Mouse (Mus musculus) kidney, postnatal 10 days (tissue): ENCODE data around the gene Cst11.
"Not testable (repeated sequence)": the region's sequence is repeated elsewhere in the genome, so short reads cannot be mapped to it uniquely, and the experiment has no call there.

ENCODE experiments used
- DNase-seq: peaks from one replicate; pipeline ENCODE4 v3.0.0; 2021; ENCODE audit warnings: mixed read lengths

Gene Cst11

DNA sequence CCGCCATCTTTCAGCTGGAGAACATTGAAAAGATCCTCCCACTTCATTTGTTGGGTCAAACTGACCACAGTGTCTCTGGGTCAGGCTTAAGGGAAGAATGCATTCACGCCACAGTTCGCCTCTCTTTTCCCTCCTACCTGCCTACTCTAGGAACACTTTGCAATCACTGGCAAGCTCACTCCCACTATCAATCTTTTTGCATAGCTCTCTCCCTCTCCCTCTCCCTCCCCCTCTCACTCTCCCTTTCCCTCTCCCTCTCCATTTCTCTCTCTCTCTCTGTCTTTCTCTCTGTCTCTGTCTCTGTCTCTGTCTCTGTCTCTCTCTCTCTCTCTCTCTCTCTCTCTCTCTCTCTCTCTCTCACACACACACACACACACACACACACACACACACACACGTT is at the start of gene Cst11:
Cst11 (minus strand) TSS at position 101 of the 400 bp plus-strand sequence.
- not testable (repeated sequence) for DNase-seq

DNA sequence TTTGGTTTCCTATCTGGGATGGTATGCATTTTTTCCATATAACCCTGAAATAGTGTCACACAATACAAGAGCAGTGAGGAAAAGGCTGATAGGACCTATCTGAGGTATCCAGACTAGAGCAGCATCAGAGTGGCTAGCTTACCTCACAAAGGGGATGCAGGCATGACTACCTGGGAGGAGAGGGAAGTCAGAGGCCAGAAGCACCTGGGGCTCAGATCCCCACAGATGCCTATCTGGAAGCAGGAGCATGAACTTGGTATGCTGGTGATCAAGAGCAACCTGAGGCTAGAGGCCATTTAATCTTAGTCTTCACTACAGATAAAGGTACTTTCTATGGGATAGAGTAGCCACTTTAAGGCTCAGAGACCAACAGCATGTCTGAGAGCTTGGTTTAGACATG is 48.6 kb upstream of the Cst11 start, which contains the start of gene Cst13:
Cst13 (plus strand) TSS at position 173 of the 400 bp plus-strand sequence.
- no peak for DNase-seq

DNA sequence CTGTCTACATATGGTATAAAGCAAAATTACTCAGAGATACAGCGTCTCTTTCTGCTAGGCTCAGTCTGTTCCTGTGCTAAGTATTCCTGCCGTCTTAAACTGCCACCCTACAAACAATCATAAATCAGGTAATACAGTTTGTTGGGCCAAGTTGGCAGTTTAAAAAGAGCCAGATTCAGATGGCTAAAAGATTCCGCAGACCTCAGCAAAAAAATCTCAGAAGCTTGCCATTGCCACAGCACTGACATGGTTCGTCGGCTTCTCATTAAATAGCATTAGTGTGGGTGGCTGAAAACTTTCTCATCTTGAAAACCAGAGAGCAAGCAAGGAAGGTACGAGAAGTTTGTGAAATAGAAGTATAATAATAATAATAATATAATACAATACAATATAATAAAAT is 35.4 kb upstream of the Cst11 start:
- no peak for DNase-seq

DNA sequence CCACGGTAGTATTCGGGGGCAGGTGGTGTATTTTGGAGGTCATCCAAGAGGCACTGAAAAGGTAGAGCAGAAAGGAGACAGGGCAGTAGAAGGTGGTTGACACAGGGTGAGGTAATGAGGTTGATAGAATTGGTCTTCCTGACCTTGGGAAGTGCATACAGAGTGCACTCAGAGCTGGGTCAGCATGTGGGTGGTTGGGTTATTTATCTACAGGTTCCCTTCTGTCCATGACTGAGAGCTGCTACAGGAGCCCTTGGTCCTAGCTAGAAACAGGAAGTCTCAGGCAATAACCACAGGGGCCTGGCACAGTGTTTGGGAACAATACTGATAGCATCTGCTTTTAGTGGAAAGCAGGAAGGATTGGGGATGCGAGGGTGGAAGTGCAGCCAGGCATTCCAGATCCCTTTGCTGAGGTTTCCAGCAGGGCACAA is 30.2 kb upstream of the Cst11 start:
- peak; percentile 6 for DNase-seq

DNA sequence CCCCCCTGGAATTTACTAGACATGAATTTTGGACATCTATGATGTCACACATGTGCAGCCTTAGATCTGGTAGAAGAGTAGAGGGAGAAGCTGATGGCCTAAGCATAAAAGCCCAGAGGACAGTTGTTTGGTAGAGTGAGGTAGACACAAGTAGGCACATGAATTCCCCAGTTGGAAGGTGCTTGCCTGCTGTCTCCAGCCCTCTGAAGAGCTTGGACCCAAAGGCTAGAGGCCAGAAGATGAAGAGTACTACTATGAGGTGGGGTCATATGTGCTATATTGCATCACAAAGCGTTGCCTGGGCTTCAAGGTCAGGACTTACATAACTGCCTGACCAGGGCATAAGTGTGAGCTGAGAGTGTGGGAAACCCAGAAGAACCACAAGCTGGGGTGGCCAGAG is 27.2 kb upstream of the Cst11 start, which contains the start of gene Cst8:
Cst8 (plus strand) TSS at position 301 of the 400 bp plus-strand sequence.
- DNase-seq: no peak

DNA sequence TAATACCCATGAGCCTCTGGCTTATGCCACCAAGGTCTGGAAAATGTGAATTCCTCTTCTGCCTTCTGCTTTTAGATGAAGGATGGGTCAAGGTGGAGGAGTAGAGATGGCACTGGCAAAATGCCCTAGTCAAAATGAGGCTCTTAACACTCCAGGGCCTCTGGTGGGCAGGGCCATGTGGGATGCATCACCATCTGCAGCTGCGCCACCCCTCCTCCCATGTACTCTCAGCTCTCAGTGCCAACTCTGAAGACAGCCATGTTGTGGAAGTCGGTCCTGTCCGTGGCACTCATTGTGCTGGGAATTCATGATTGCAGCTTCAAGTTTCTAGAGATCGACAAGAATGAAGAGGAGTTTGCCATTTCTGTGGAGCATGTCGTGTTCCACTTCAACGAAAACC is 17.8 kb upstream of the Cst11 start, which contains the start of gene Cst12:
Cst12 (plus strand) TSS at position 220 of the 400 bp plus-strand sequence.
- DNase-seq: no peak

DNA sequence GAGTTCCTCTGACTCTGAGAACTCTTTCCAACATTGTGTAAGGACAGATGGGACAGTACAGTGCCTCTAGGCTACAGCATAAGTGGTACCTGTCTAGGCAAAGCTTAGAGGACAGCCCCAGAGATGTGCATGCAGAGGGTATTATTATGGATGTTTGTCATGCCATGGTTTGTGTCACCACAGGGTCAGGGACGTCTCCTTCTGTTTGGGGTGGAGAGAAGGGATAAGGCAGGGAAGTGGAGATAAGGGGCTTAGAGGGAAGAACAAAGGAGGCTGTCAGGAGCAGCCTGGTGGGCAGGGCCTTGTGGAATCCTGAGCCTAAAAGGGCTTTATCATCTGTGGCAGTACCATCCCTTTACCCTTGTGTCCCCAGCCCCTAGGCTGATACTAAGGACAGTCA is 10.4 kb upstream of the Cst11 start, which contains the start of gene 8030411F24Rik:
8030411F24Rik (plus strand) TSS at position 301 of the 400 bp plus-strand sequence.
- DNase-seq: no peak

DNA sequence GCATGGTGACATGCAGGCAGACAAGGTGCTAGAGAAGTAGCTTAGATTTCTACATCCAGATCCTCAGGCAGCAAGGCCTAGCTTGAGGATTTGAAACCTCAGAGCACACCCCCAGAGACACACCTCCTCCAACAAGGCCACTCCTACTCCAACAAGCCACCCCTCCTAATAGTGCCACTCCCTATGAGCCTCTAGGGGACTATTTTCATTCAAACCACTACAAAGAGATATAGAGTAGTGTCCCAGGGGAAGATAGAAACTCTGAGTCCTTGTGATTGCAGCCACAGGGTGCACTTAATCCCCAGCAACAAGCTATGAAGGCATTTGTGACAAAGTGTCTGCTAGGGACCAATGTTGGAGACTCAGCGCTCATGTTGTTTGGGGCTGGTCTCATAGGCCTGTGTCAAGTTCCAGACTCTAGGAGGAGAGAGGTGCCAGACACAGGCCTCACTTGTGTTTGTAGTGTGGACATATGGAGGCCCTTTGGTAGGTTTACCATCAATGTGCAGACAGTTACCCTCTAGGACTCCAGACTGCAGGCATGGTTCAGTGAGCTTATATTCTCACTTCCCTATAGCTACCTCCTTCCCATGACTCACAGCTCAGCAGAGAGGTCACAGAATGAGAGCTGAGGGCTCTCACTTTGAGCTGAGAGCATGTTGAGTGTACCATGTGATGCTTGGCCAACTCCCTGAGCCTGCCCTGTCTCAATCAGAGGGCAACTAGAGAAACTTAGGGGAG is 7.5 kb downstream of the Cst11 start:
- DNase-seq: no peak

DNA sequence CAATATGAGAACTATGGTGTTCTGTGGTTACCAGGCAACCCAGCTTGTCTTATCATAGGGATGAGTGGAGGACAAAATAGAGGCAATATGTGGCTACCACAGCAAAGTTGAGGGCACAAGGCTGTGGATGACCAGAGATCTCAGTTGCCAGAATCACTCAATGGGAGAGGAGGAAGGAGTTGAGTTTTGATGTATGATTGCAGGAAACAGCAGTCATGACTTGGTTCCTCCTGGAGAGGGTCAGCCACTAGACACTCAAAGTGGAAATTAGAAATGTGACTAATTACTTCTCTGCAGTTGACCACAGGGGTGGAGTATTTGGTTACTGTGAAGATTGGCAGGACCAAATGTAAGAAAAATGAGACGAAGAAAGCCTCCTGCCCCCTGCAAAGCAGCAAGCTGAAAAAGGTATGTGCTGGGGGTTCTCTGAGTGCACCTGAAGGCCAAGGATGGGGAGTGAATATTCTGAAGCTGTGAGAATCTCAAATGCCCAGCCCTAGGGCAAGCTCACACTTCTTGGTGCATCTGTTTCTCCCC is 16.9 kb downstream of the Cst11 start:
- DNase-seq: no peak

DNA sequence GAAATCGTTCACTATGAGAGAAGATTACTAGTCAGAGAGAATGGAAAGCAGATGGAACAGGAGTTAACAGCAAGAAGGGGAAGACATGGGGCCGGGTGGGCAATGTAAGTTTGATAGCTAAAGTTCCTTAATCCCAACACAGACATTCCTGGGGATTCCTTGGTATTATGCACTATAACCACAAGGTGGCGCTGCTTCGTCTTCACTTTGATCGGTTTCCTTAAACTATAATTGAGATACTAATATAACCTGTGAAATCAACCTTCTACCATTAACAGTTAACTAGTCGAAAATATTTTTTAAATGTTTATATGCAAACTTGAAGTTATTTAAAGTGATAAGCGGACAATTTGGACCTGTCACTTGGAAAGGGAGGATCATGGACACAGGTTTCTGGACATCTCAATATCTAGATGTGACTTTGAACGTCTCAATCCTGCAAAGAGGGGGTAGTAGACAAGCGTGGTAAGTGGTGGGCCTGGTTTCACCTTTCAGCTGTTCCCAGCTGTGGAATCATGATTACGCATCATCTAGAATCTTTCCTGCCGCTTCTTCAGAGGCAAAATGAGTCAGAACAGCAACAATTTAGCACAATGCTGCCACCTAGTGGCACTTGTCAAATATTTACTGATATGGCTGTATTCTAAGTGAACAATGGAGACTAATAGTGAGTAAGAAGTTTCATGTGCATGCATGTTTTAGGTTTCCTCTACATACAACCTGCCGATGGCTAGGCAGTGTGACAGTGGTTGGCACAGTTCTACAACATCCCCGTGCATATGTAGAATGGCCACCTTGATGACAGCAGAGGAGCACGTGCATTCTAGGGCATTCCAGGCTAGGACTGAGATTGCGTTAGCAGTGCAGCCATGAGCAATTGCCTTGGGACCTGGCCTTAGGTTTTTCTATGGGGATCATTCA is 19.1 kb downstream of the Cst11 start:
- peak; percentile 82 for DNase-seq

DNA sequence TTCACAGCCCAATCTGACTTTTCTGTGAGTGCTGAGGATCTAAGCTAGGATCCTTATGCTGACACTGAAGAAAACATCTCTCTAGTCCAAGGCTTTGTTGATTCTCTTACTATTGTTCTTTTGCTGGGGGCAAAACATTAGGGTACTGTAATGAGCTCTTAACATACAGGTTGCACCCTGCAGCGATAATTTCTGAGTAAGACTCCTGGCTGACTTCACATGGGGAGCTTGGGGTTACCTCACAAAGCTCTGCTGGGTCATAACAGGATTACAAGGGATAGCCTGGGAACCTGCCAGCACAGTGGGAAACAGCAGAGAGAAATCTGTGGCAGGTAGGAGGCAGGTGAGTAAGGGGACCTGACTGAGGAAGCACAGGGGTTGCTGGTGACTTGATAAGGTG is 21.2 kb downstream of the Cst11 start, which contains the start of gene Cstl1:
Cstl1 (plus strand) TSS at position 301 of the 400 bp plus-strand sequence.
- DNase-seq: no peak

DNA sequence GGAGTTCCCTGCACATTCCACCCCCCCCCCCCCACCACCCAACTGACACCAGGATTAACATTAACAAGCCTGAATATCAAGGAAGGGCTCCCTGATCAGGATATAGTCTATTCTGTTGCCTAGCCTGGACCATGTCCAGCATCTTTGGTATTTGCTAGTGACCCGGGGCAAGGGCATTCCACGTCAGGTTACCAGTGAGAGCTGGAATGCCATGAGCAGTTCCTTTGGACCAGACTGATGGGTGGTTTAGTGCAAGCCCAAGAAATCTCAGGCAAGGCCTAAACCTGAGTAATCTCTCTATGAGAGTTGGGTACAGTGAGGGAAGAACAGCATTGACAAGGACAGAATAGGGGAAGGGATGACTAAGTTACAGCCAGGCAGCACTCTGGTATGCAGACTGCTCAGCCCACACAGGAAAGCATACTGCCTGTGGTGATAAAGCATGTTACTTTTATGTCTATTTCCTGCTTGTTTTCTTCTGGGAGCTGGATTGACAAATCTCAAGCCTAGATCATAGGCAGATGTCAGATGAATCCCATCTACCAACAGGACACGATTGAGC is 27.4 kb downstream of the Cst11 start:
- no peak for DNase-seq

DNA sequence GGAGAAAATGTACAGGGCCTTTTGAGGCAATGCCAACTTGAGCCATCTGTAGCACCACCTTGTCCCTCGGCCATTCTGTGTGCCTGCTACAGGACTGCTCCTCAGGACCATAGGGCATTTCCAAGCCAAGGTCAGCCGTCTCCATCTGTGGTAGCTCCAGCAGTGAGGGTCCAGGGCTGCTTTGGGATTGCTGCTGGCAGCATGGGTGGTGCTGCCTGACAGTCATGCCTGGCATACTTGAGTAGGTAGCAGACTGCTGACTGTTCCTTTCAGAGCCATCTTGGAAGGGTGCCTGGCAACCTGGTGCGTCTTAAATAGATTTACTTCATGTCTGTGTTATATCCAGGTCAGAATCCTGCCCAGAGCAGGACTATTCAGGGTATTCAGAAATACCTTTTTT is 28.3 kb downstream of the Cst11 start:
- peak; percentile 12 for DNase-seq

DNA sequence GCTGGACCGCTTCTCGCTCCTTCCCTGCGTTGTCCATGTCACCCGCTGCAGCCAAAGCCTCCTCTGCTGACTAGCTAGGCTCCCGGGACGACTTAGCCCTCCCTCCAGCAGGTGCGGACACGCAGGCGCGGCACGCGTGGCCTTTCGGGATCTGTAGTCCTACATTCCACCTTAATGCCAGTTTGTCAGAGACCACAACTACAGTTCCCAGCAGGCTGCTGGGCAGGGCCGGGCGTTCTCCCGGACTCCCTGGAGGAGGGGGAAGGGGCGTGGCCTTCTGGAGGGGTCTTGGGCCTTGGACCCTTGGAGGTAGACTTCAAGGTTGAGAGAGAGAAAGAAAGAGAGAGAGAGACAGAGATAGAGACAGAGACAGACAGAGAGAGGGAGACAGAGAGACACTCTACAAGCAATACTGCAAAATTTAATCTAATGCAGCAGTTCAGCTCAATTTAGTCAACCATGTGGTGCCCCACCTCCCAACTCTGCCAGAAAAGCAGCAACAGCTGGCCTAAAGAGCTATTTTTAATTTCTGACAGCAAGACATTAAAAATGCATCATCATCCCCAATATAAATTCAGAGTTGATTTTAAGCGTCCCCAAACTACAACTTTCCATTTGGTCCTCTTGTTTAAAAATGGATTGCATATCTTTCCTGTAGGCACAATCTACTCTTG is 38.8 kb downstream of the Cst11 start, which contains the start of gene Napb:
Napb (minus strand) TSS at position 141 of the 674 bp plus-strand sequence.
- DNase-seq: peak; percentile 95

DNA sequence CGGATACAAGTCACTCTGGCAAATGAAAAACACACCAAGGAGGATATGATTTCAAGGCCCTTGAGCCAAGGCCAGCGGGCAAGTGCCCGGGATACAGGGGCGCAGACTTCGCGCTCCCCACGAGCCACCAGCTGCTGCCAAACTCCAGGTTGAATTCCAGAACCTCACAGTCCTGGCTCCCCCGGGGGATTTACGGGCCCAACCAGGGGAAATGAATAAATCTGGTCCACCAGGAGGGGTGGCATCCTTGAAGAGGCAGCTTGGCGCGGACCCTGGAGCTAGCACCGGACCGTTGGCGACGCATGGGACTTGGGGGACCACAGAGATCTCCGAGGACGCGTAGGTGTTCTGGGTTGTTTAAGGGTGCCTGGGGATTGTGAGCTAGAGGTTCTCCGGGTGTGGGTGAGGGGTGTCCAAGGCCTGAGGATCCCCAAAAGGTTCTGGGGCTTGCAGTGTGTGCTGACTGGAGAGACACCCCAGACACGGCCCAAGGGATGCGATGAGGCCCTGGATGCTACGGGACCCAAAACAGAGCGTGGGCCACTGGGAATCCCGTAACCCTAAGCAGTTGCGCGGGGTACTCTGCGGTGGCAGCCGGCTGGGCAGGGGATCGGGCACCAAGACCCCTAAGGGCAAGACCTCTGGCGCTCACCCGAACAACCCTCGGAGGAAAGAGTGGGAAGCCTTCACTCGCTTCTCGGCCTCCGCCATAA is 39.5 kb downstream of the Cst11 start:
- peak; percentile 19 for DNase-seq

DNA sequence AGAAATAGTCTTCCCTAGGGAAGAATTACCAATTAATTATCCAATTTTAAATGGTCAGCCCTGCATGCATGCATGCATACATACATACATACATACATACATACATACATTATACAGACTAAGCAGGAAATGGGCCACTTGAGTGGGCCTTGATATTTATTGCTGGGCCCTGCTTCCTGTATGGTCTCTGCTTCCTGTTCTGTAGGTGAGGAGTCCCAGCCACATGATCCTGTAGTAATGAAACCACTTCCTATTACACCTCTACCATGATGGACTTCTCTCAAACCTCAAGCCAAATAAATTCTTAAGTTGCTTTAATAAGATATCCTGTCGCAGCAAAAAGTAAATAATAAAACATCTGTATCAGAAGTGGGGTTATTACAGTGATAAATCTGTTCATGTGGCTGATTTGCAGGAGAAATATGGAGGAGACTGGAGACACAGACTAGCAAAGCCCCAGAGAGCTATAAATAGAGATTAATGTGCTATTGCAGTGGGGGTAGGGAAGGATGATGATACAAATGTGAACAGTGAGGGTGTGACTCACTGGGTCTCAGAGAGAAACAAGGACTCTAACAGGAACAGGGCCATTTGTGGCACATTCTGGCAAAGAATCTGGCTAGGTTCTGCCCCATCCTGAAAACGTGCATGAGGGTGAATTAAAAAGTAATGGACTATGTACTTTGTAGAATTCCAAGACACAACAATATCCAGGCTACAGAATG is 51.9 kb downstream of the Cst11 start:
- no peak for DNase-seq
